Mouse (Mus musculus) E14TG2a.4 (cell line): ENCODE results near the gene Zfp784.

ENCODE experiments used
- CTCF ChIP-seq: conservative IDR thresholded peaks from 2 replicates; pipeline ENCODE4 v1.5.1; 2014; ENCODE audit warnings: low read length
- NANOG ChIP-seq: IDR thresholded peaks from 2 replicates; pipeline ENCODE4 v1.6.1; 2014; ENCODE audit warnings: borderline replicate concordance, low read length, mixed read lengths
- POU5F1 ChIP-seq: IDR thresholded peaks from 2 replicates; pipeline ENCODE4 v1.6.1; 2014; ENCODE audit warnings: low read length, borderline replicate concordance

DNA sequence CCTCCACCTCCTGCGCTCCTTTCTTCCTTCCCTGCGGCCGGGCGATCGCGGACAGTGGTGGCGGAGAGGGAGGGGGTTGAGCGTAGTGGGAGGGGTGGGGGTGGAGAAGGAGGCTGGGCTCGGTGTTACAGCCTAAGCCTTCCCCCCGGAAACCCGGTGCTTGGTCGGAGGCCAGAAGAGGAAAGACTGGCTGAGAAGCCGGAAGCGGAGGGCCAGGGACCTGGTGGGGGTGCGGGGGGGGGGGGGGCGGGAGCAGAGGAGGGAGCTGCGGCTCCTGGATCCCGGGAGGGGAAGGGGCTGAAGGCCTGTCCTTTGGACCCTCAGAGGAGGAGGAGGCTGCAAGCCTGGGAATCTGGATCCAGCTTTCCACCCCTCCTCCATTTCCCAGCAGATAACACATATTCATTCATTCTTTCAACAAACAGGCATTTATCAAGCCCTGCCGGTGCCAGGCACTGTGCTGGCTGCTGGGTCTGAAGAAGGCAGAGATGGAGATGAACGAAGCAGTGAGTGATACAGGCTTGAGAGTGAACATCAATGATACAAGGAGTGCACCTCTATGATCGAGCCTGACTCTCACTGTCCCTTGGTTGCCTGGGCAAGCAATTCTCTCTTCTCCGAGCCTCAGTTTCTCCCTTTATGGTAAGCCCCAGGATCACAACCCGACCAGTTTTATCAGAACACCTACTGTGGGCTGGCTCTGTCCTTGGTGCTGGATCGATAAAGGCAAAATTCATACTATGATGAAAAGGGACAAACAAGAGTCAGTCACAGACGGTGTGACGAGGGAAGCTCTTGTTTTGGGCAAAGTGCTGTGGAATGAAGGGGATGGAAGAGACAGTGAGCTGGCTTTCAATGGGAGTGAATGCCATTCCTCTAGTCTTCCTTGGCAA lies 42.0 kb downstream of the Zfp784 start, which contains the start of gene Zfp579:
- TF ChIP-seq CTCF, result no peak
- no peak for TF ChIP-seq POU5F1
- TF ChIP-seq NANOG, result no peak
